Mouse (Mus musculus): ENCODE results near the gene Zfp106. TPM values are rescaled to one million over a fixed set of nuclear protein-coding genes. Genes with fewer than 3 reads are reported as not detected.

Zfp106 gene
- polyA plus RNA-seq, 1 experiment, result 67.0 TPM

DNA sequence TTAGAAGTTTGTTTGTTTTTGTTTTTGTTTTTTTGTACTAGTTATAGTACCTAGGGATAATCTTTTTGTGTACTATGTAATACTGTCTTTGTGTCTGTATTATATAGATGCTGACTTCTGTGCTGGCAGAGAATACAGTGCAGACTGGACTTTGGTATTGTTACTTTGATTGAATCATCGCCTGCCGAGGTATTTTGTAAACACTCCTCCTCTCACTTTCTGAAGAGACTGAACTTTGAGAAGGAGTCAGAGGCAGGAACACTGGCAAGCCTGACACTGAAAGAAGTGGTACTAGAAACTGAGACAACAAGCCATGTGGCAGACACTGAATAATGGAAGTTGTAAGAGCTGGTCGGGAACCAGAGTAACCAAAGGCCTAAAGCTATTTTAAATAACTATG, 6.8 kb downstream of the Zfp106 start:
- Histone ChIP-seq H3K4me3 (ENCODE audit: insufficient read depth, low read depth, low read length) (no peak overlapping the region), H3K36me3 (ENCODE audit: control insufficient read depth, insufficient read depth, low read length) (peaks cover 2% of the 10 kb centered on the region; the same call in 1 of the 2 replicates), H3K27me3 (replicated peaks; ENCODE audit: control insufficient read depth, insufficient read depth, low read length) (no peaks in the 10 kb centered on the region), H3K4me1 (ENCODE audit: control insufficient read depth, insufficient read depth, low read length) (peaks cover 12% of the 10 kb centered on the region; the same call in 1 of the 2 replicates), H3K27ac (ENCODE audit: insufficient read depth, low read depth, low read length) (0 out of 2 replicates have a peak overlapping the region, but pooled peaks have one; percentile 16)
- 38% methylated on average over 3 of the region's 3 CpGs for WGBS
- TF ChIP-seq CTCF (conservative IDR thresholded peaks at IDR 0.05; ENCODE audit: insufficient read depth, insufficient read length, low read depth, low read length) (no peak), POLR2A (IDR thresholded peaks at IDR 0.05; ENCODE audit: low read depth, low read length) (no peak)
- DNase-seq, result peak; percentile 70

- Histone ChIP-seq H3K36me3 (ENCODE audit: control insufficient read depth, insufficient read depth, low read length) (no peaks in the 10 kb centered on the region), H3K27me3 (replicated peaks; ENCODE audit: control insufficient read depth, insufficient read depth, low read length) (no peaks in the 10 kb centered on the region), H3K27ac (ENCODE audit: insufficient read depth, low read depth, low read length) (no peak overlapping the region), H3K4me3 (ENCODE audit: insufficient read depth, low read depth, low read length) (no peak overlapping the region), H3K4me1 (ENCODE audit: control insufficient read depth, insufficient read depth, low read length) (peaks cover 6% of the 10 kb centered on the region)
- no peak for DNase-seq
- TF ChIP-seq POLR2A (IDR thresholded peaks at IDR 0.05; ENCODE audit: low read depth, low read length), result no peak
- TF ChIP-seq CTCF (conservative IDR thresholded peaks at IDR 0.05; ENCODE audit: insufficient read depth, insufficient read length, low read depth, low read length), result no peak
- WGBS, result 92% methylated on average over 2 of the region's 2 CpGs
Observed at GRCm38 (mm10) chr2:120544732-120545131, 18.9 kb downstream of the Zfp106 start.

DNA sequence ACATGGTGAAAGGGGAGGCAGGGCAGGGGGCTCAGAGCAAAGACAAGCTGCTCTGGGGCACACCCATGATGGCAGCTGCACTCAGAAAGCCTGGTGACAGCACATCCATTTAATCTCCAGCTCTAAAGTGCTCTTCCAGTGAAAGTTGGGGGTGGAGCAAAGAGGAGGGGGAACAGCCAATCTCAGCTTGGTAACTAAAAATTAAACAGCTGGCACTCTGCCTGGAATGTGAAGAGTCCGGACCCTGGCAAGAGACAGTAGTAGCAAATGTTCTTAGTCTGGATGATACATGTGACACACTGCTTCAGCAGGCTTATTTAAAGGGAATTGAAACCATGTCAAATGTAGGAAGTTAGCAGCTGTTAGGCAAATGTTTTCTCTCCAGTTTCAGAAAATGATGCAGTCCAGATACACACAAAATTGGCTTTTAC, 23.9 kb downstream of the Zfp106 start:
- 0 out of 2 replicates have a peak, but pooled peaks cover under 1% of the 10 kb centered on the region for H3K36me3 ChIP-seq (ENCODE audit: control insufficient read depth, insufficient read depth, low read length)
- TF ChIP-seq CTCF (conservative IDR thresholded peaks at IDR 0.05; ENCODE audit: insufficient read depth, insufficient read length, low read depth, low read length) (no peak), POLR2A (IDR thresholded peaks at IDR 0.05; ENCODE audit: low read depth, low read length) (no peak)
- no peaks in the 10 kb centered on the region for H3K27me3 ChIP-seq (replicated peaks; ENCODE audit: control insufficient read depth, insufficient read depth, low read length)
- DNase-seq, result peak; percentile 97
- peak overlapping the region; percentile 78 for H3K27ac ChIP-seq (ENCODE audit: insufficient read depth, low read depth, low read length)
- peaks cover 11% of the 10 kb centered on the region for H3K4me1 ChIP-seq (ENCODE audit: control insufficient read depth, insufficient read depth, low read length)
- no peak overlapping the region for H3K4me3 ChIP-seq (ENCODE audit: insufficient read depth, low read depth, low read length)
- WGBS, result 0% methylated on average over 1 of the region's 1 CpGs

GRCm38 (mm10) chr2:120539333-120539732, 24.3 kb downstream of the Zfp106 start:
- DNase-seq, result peak; percentile 17
- TF ChIP-seq CTCF (conservative IDR thresholded peaks at IDR 0.05; ENCODE audit: insufficient read depth, insufficient read length, low read depth, low read length) (no peak), POLR2A (IDR thresholded peaks at IDR 0.05; ENCODE audit: low read depth, low read length) (no peak)
- peaks cover 2% of the 10 kb centered on the region; the same call in 1 of the 2 replicates for H3K36me3 ChIP-seq (ENCODE audit: control insufficient read depth, insufficient read depth, low read length)
- peak overlapping the region; percentile 78 for H3K27ac ChIP-seq (ENCODE audit: insufficient read depth, low read depth, low read length)
- H3K4me1 ChIP-seq (ENCODE audit: control insufficient read depth, insufficient read depth, low read length), result peaks cover 11% of the 10 kb centered on the region
- no peaks in the 10 kb centered on the region for H3K27me3 ChIP-seq (replicated peaks; ENCODE audit: control insufficient read depth, insufficient read depth, low read length)
- H3K4me3 ChIP-seq (ENCODE audit: insufficient read depth, low read depth, low read length), result no peak overlapping the region
- WGBS, result 54% methylated on average over 3 of the region's 3 CpGs

GRCm38 (mm10) chr2:120531223-120531622, 32.4 kb downstream of the Zfp106 start:
- H3K36me3 ChIP-seq (ENCODE audit: control insufficient read depth, insufficient read depth, low read length), result peaks cover 8% of the 10 kb centered on the region
- no peaks in the 10 kb centered on the region for H3K4me1 ChIP-seq (ENCODE audit: control insufficient read depth, insufficient read depth, low read length)
- TF ChIP-seq CTCF (conservative IDR thresholded peaks at IDR 0.05; ENCODE audit: insufficient read depth, insufficient read length, low read depth, low read length) (no peak), POLR2A (IDR thresholded peaks at IDR 0.05; ENCODE audit: low read depth, low read length) (no peak)
- H3K4me3 ChIP-seq (ENCODE audit: insufficient read depth, low read depth, low read length), result no peak overlapping the region
- no peaks in the 10 kb centered on the region for H3K27me3 ChIP-seq (replicated peaks; ENCODE audit: control insufficient read depth, insufficient read depth, low read length)
- DNase-seq, result no peak
- WGBS, result 86% methylated on average over 4 of the region's 4 CpGs
- no peak overlapping the region for H3K27ac ChIP-seq (ENCODE audit: insufficient read depth, low read depth, low read length)

- Histone ChIP-seq H3K4me1 (ENCODE audit: control insufficient read depth, insufficient read depth, low read length) (no peaks in the 10 kb centered on the region), H3K4me3 (ENCODE audit: insufficient read depth, low read depth, low read length) (no peak overlapping the region), H3K36me3 (ENCODE audit: control insufficient read depth, insufficient read depth, low read length) (peaks cover 14% of the 10 kb centered on the region), H3K27me3 (replicated peaks; ENCODE audit: control insufficient read depth, insufficient read depth, low read length) (no peaks in the 10 kb centered on the region), H3K27ac (ENCODE audit: insufficient read depth, low read depth, low read length) (no peak overlapping the region)
- TF ChIP-seq CTCF (conservative IDR thresholded peaks at IDR 0.05; ENCODE audit: insufficient read depth, insufficient read length, low read depth, low read length) (no peak), POLR2A (IDR thresholded peaks at IDR 0.05; ENCODE audit: low read depth, low read length) (no peak)
- no peak for DNase-seq
Observed at GRCm38 (mm10) chr2:120529531-120529930, 34.1 kb downstream of the Zfp106 start.

GRCm38 (mm10) chr2:120526771-120527170, 36.9 kb downstream of the Zfp106 start:
- Histone ChIP-seq H3K36me3 (ENCODE audit: control insufficient read depth, insufficient read depth, low read length) (peaks cover 24% of the 10 kb centered on the region), H3K4me1 (ENCODE audit: control insufficient read depth, insufficient read depth, low read length) (no peaks in the 10 kb centered on the region), H3K4me3 (ENCODE audit: insufficient read depth, low read depth, low read length) (no peak overlapping the region), H3K27me3 (replicated peaks; ENCODE audit: control insufficient read depth, insufficient read depth, low read length) (no peaks in the 10 kb centered on the region), H3K27ac (ENCODE audit: insufficient read depth, low read depth, low read length) (no peak overlapping the region)
- no peak for DNase-seq
- 94% methylated on average over 5 of the region's 5 CpGs for WGBS
- TF ChIP-seq CTCF (conservative IDR thresholded peaks at IDR 0.05; ENCODE audit: insufficient read depth, insufficient read length, low read depth, low read length), result no peak
- no peak for TF ChIP-seq POLR2A (IDR thresholded peaks at IDR 0.05; ENCODE audit: low read depth, low read length)

All from kidney, adult 2 months (tissue).